Mouse (Mus musculus) embryonic facial prominence, embryonic 15.5 days (tissue): ENCODE data around the gene Med29. TPM values are rescaled to one million over a fixed set of nuclear protein-coding genes. Genes with fewer than 3 reads are reported as not detected.

ENCODE experiments used
- ATAC-seq: fragments of 200-750 bp; cut with Nextera tagmentation; 2 replicates; pipeline ENCODE4 v1.8.0; 2017; ENCODE audit warnings: low read depth, moderate TSS enrichment; ENCODE audit not compliant: insufficient number of reproducible peaks, low FRiP score, low TSS enrichment
- H3K27ac ChIP-seq: fragments of 300-500 bp; sonication (generic); replicated peaks from 2 replicates; pipeline ENCODE4 v1.5.1; 2015; ENCODE audit warnings: mild to moderate bottlenecking, inconsistent platforms
- H3K27me3 ChIP-seq: fragments of 300-500 bp; sonication (generic); 2 replicates; pipeline ENCODE4 v1.6.1; 2015; ENCODE audit warnings: inconsistent platforms
- H3K36me3 ChIP-seq: fragments of 300-500 bp; sonication (generic); 2 replicates; pipeline ENCODE4 v1.6.1; 2015; ENCODE audit warnings: mild to moderate bottlenecking, inconsistent platforms
- H3K4me1 ChIP-seq: fragments of 300-500 bp; sonication (generic); 2 replicates; pipeline ENCODE4 v1.6.1; 2015; ENCODE audit warnings: inconsistent platforms
- H3K4me2 ChIP-seq: fragments of 300-500 bp; sonication (generic); replicated peaks from 2 replicates; pipeline ENCODE4 v1.6.1; 2015; ENCODE audit warnings: mild to moderate bottlenecking, inconsistent platforms
- H3K4me3 ChIP-seq: fragments of 300-500 bp; sonication (generic); replicated peaks from 2 replicates; pipeline ENCODE4 v1.5.1; 2015; ENCODE audit warnings: mild to moderate bottlenecking, inconsistent platforms
- H3K9ac ChIP-seq: fragments of 300-500 bp; sonication (generic); 2 replicates; pipeline ENCODE4 v1.6.1; 2015; ENCODE audit warnings: inconsistent platforms
- H3K9me3 ChIP-seq: fragments of 300-500 bp; sonication (generic); replicated peaks from 2 replicates; pipeline ENCODE4 v1.6.1; 2016; ENCODE audit warnings: inconsistent platforms
- WGBS: fragments of 180-500 bp; shearing (Covaris S2); methylation state at CpG from one replicate; pipeline ENCODE4 v1.1.7; 2015; 5-methylcytosine and 5-hydroxymethylcytosine counted together
- polyA plus RNA-seq: library from polyadenylated mRNA; unstranded; fragments of >200 nt; fragmentation: Nextera tagmentation; extraction: Ambion mirVana; gene quantifications from 2 replicates; pipeline ENCODE4 v1.2.1, GENCODE M21; 2015

Gene Med29
- polyA plus RNA-seq, 1 experiment from 2014 or later, result 52.1 TPM

DNA sequence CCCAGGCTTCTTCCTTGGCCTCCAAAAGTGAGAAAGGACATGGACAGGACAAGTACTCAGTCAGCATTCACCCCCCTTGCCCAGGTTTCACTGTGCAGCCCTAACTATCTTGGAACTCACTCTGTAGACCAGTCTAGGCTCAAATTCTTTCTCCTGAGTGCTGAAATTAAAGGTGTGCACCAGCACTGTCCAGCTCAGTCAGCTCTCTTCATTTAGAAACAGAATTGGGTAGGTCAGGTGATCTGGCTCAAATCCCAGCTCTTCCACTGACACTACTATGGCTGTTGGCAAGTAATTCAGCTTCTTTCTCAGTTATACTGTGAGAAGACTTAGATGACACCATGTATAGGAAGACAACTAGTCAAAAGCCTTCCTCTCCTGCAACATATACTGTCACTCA lies 35.2 kb upstream of the Med29 start:
- Histone ChIP-seq H3K36me3 (peaks cover 24% of the 10 kb centered on the region), H3K4me1 (0 out of 2 replicates have a peak, but pooled peaks cover 3% of the 10 kb centered on the region), H3K27me3 (no peaks in the 10 kb centered on the region), H3K4me2 (no peak overlapping the region), H3K9me3 (no peaks in the 10 kb centered on the region), H3K27ac (no peak overlapping the region), H3K9ac (no peak overlapping the region), H3K4me3 (no peak overlapping the region)
- ATAC-seq, result no peak

DNA sequence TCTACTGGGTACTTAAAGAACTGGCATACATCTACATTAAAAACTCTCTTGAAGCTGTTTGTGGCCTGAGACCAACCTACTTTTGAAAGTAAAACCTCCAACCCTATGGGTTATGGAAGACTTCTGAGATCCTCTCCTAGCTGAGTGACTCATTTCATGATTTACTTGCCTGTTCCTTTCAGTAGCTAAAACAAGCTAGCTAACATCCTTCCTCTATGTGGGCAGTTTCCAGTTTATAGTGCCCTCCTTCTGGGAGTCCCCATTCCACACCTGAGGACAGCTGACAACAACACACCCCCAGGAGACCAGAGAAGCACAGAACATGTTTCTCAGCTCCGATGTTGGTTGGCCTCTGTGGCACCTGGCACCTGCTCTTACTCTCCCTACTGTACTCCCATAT lies 30.5 kb upstream of the Med29 start:
- H3K27me3 ChIP-seq, result no peaks in the 10 kb centered on the region
- H3K9me3 ChIP-seq, result no peaks in the 10 kb centered on the region
- H3K36me3 ChIP-seq, result peaks cover 57% of the 10 kb centered on the region
- no peak overlapping the region for H3K27ac ChIP-seq
- ATAC-seq, result no peak
- H3K4me3 ChIP-seq, result no peak overlapping the region
- 96% methylated on average over 1 of the region's 1 CpGs for WGBS
- H3K9ac ChIP-seq, result no peak overlapping the region
- no peak overlapping the region for H3K4me2 ChIP-seq
- peaks cover 16% of the 10 kb centered on the region for H3K4me1 ChIP-seq

- Histone ChIP-seq H3K9me3 (no peaks in the 10 kb centered on the region), H3K9ac (no peak overlapping the region), H3K36me3 (peaks cover 85% of the 10 kb centered on the region), H3K4me1 (peaks cover 17% of the 10 kb centered on the region), H3K4me2 (no peak overlapping the region), H3K27ac (no peak overlapping the region), H3K4me3 (no peak overlapping the region), H3K27me3 (no peaks in the 10 kb centered on the region)
- WGBS, result 74% methylated on average over 2 of the region's 2 CpGs
- ATAC-seq, result no peak
Observed at GRCm38 (mm10) chr7:28419416-28419815, 26.9 kb upstream of the Med29 start.

DNA sequence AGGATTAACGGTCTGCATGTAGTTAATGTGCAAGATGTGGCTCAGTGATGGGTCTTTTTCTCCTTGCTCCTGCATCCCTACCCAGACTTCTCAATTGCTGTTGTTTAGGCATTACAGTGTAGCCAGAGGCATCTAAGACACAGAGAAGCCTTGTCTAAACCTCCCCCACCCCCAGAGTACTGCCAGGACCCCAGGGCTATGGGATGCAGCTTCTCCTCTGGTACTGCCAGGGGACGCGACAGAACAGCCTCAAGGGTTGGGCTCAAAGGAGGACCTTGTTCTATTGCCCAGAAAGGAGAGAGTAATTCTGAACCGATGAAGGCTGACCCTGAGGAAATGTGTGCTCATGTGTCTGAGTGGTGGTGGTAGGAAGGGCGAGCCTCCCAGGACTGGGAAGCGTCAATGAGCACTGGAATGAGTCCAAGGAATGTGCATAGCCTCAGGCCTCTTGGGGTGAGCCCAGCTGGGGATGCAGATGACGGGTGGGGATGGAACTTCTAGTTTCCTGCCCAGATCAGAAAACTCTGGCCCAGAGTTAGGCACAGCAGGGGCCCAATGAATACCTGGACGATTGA lies 25.7 kb upstream of the Med29 start:
- H3K36me3 ChIP-seq, result peaks cover 90% of the 10 kb centered on the region
- H3K27ac ChIP-seq, result 0 out of 2 replicates have a peak overlapping the region, but pooled peaks have one; percentile 44
- H3K4me3 ChIP-seq, result no peak overlapping the region
- H3K9me3 ChIP-seq, result no peaks in the 10 kb centered on the region
- no peak overlapping the region for H3K9ac ChIP-seq
- peaks cover 17% of the 10 kb centered on the region for H3K4me1 ChIP-seq
- 50% methylated on average over 8 of the region's 8 CpGs for WGBS
- no peak overlapping the region for H3K4me2 ChIP-seq
- H3K27me3 ChIP-seq, result no peaks in the 10 kb centered on the region
- peak; percentile 76; the same call in 1 of the 2 replicates for ATAC-seq

DNA sequence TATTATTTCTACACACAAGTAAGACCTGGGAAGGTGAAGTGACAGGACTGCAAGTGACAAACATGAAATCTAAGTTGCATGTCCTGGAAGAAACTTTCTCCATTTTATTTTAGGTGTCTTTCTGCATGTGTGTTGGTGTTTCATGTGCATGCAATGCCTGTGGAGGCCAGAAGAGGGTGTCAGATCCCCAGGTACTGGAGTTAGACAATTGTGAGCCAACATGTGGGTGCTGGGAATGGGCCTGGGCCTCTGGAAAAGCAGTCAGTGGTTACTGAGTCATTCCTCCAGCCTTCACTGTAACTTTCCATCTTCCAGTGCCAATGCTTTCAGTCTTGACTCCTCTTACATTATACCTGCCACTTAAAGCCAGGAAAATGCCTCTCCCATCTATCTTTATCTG lies 24.9 kb upstream of the Med29 start:
- Histone ChIP-seq H3K9me3 (no peaks in the 10 kb centered on the region), H3K27me3 (no peaks in the 10 kb centered on the region), H3K9ac (no peak overlapping the region), H3K36me3 (peaks cover 90% of the 10 kb centered on the region), H3K4me1 (peaks cover 17% of the 10 kb centered on the region), H3K27ac (no peak overlapping the region), H3K4me2 (no peak overlapping the region), H3K4me3 (no peak overlapping the region)
- ATAC-seq, result no peak

GRCm38 (mm10) chr7:28412826-28413225 lies 20.3 kb upstream of the Med29 start:
- no peaks in the 10 kb centered on the region for H3K27me3 ChIP-seq
- H3K4me2 ChIP-seq, result no peak overlapping the region
- no peak overlapping the region for H3K9ac ChIP-seq
- no peak overlapping the region for H3K4me3 ChIP-seq
- H3K27ac ChIP-seq, result no peak overlapping the region
- H3K9me3 ChIP-seq, result no peaks in the 10 kb centered on the region
- H3K4me1 ChIP-seq, result no peaks in the 10 kb centered on the region
- 81% methylated on average over 4 of the region's 4 CpGs for WGBS
- no peak for ATAC-seq
- peaks cover 85% of the 10 kb centered on the region for H3K36me3 ChIP-seq

- no peak overlapping the region for H3K9ac ChIP-seq
- H3K4me2 ChIP-seq, result no peak overlapping the region
- no peak overlapping the region for H3K27ac ChIP-seq
- no peaks in the 10 kb centered on the region for H3K4me1 ChIP-seq
- H3K36me3 ChIP-seq, result peaks cover 90% of the 10 kb centered on the region
- H3K27me3 ChIP-seq, result no peaks in the 10 kb centered on the region
- WGBS, result 73% methylated on average over 3 of the region's 3 CpGs
- no peaks in the 10 kb centered on the region for H3K9me3 ChIP-seq
- no peak overlapping the region for H3K4me3 ChIP-seq
- no peak for ATAC-seq
Observed at GRCm38 (mm10) chr7:28410841-28411475, 18.4 kb upstream of the Med29 start.

- no peak for ATAC-seq
- no peaks in the 10 kb centered on the region for H3K4me1 ChIP-seq
Observed at GRCm38 (mm10) chr7:28401942-28402341, 9.4 kb upstream of the Med29 start.

DNA sequence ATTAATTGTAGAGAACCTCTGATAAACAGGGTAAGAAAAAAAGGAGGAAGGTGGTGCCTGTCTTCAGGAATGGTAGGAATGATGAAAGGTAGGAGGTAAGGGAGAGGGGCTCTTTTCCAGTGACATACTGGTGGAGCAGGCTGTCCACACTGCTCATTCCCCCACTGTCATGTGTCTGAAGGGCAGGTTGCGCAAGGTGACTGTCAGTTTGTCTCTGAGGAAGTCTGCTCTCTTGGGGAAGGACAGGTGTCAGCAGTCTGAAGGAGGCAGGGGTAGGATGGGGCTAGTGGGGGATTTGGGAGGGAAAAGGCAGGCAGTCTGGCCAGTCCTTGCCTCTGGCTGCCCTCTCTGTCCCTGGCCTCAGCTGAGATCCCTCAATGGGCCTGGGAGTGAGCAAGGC lies 8.5 kb upstream of the Med29 start:
- Histone ChIP-seq H3K27ac (no peak overlapping the region), H3K4me1 (no peaks in the 10 kb centered on the region), H3K9me3 (no peaks in the 10 kb centered on the region), H3K27me3 (no peaks in the 10 kb centered on the region), H3K36me3 (peaks cover 91% of the 10 kb centered on the region), H3K4me3 (no peak overlapping the region), H3K9ac (no peak overlapping the region), H3K4me2 (no peak overlapping the region)
- no peak for ATAC-seq
- 100% methylated on average over 1 of the region's 1 CpGs for WGBS

More at GRCm38 (mm10) chr7:28401942-28402341, 9.4 kb upstream of the Med29 start:
- H3K9ac ChIP-seq, result no peak overlapping the region
- H3K36me3 ChIP-seq, result peaks cover 92% of the 10 kb centered on the region
- no peak overlapping the region for H3K4me2 ChIP-seq
- H3K27ac ChIP-seq, result no peak overlapping the region
- H3K27me3 ChIP-seq, result no peaks in the 10 kb centered on the region
- WGBS, result 79% methylated on average over 3 of the region's 3 CpGs
- no peak overlapping the region for H3K4me3 ChIP-seq
- no peaks in the 10 kb centered on the region for H3K9me3 ChIP-seq

DNA sequence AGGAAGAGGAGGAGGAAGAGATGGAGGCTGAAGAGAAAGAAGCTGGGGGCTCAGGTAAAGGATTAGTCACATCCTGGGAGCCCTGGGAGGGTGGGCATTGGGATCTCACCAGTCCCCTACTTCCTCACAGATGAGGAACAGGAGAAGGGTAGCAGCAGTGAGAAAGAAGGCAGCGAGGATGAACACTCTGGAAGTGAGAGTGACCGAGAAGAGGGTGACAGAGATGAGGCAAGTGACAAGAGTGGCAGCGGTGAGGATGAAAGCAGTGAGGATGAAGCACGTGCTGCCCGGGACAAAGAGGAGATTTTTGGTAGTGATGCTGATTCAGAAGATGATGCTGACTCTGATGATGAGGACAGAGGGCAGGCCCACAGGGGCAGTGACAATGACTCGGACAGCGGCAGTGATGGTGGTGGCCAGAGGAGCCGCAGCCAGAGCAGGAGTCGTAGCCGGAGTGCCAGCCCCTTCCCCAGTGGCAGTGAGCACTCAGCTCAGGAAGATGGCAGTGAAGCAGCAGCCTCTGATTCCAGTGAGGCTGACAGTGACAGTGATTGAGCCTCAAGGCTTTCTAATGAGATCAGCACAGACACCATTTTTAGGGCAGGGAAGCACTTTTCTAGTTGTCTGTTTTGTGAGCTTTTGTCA lies 6.3 kb upstream of the Med29 start:
- WGBS, result 89% methylated on average over 10 of the region's 10 CpGs
- no peak overlapping the region for H3K27ac ChIP-seq
- no peak overlapping the region for H3K4me3 ChIP-seq
- no peaks in the 10 kb centered on the region for H3K27me3 ChIP-seq
- H3K9ac ChIP-seq, result no peak overlapping the region
- peaks cover 83% of the 10 kb centered on the region for H3K36me3 ChIP-seq
- ATAC-seq, result no peak
- peaks cover 3% of the 10 kb centered on the region for H3K4me1 ChIP-seq
- H3K4me2 ChIP-seq, result no peak overlapping the region
- no peaks in the 10 kb centered on the region for H3K9me3 ChIP-seq

GRCm38 (mm10) chr7:28398000-28398399 lies 5.5 kb upstream of the Med29 start:
- 67% methylated on average over 3 of the region's 3 CpGs for WGBS
- ATAC-seq, result no peak

More at GRCm38 (mm10) chr7:28398000-28398399, 5.5 kb upstream of the Med29 start:
- H3K36me3 ChIP-seq, result peaks cover 75% of the 10 kb centered on the region
- H3K27me3 ChIP-seq, result no peaks in the 10 kb centered on the region
- no peak overlapping the region for H3K9ac ChIP-seq
- H3K4me2 ChIP-seq, result no peak overlapping the region
- H3K9me3 ChIP-seq, result no peaks in the 10 kb centered on the region
- peaks cover 9% of the 10 kb centered on the region for H3K4me1 ChIP-seq
- no peak overlapping the region for H3K4me3 ChIP-seq
- H3K27ac ChIP-seq, result no peak overlapping the region
